Mouse (Mus musculus) kidney, adult 11 months (tissue): ENCODE measurements around the gene Rgs7bp.
A peak's percentile ranks its signal among the peaks of the same experiment; 100 is the strongest.

Experiments
- DNase-seq: peaks from one replicate; pipeline ENCODE4 v3.0.0; 2022

The Rgs7bp gene

DNA sequence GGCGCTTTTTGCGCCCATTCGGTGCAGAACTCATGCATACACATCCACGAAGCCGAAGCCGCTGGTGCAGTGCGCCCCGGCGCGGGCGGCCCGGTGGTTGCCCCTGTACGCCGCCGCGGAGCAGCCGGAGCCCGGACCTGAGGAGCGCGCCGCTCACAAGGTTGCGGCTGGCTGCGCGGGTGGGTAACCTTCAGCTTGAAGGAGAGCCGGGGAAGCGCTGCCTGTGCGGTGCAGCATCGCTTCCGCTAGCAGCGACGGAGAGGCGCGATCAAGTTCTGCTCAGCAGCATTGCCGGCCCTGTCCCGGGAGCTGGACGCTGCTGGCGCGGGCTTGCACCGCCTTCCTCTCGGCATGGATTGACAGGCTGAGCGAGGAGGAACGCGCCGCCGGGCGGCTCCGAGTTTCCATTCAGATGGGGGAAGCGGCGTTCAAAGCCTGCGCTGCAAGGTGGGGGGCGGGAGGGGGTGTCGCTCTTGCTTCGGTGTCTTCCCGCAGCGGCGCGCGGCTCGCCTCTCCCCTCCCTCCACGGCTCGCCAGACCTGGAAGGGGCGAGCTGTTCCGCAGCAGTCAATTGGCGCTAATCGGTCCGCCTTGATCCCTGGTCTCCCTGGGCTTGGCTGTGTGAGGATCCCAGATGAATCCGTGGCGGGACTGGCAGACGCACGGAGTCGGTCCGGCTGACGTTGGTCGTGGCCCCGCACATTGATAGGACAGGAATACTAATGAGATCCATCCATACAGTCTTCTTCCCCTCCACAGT lies at the start of gene Rgs7bp:
Gene Rgs7bp (minus strand): TSS at position 750 of the 760 bp plus-strand sequence.
- DNase-seq, result peak; percentile 5

DNA sequence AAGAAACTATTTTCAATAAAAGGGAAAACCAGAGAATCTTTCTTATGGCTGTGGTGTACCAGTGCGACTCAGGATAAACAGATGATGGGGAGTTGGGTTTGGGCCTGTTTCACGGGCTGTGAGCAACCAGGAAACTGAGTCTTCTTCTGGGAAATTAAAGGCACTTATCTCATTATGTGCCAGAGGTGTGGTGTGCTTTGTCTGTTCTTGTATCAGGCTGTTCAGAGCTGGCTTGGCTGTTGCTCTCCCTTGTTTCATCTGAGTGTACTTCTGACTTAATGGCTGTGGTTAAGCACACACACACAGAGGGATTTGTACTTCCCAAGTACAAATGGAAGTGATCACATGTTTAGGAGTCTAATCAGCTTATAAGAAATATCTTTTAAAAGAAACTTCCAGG lies 49.7 kb upstream of the Rgs7bp start:
- DNase-seq, result no peak

DNA sequence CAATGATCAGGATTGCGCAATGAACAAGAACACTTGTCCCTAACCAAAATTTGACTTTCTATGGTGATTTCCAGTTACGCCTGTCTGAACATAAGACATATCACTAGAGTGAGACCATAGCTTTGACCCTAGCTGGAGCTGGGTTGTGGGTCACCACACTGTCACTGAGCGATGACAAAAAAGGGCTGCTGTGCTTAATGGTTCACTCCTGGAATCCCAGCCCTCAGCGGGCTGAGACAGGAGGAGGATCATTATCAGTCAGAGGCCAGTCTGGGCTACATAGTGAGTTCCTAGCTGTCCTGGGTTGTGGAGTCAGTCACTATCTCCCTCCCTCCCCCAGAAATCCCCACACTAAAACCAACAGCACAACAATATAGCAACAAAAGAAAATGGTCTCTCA lies 46.0 kb upstream of the Rgs7bp start:
- no peak for DNase-seq

DNA sequence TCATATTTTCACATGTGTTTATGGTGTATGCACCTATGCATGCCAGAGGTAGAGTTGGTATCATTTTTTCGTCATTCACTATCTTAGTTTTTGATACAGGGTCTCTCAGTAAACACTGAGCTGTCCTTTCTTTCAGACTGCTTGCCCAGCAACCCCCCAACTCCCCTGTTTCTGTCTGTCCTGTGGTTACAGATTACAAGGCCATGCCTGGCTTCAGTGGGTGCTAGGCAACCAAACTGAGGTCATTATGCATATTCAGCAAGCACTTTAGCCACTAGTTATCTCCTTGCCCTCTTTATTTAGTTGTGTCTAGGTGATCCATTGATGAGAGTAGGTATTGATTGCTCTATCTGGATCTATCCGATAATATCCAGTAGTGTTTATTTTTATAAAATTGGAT lies 41.6 kb upstream of the Rgs7bp start:
- no peak for DNase-seq

GRCm38 (mm10) chr13:105089276-105089675 lies 34.5 kb upstream of the Rgs7bp start:
- DNase-seq, result no peak

- DNase-seq, result no peak
Observed at GRCm38 (mm10) chr13:105081862-105082261, 27.1 kb upstream of the Rgs7bp start, which contains the start of gene 4933425L06Rik. Gene 4933425L06Rik, plus strand, starts transcription at chr13:105082122.

GRCm38 (mm10) chr13:105066890-105067845 lies 12.4 kb upstream of the Rgs7bp start:
- no peak for DNase-seq

GRCm38 (mm10) chr13:105066119-105066518 lies 11.4 kb upstream of the Rgs7bp start:
- DNase-seq, result no peak

- no peak for DNase-seq
Observed at GRCm38 (mm10) chr13:105055374-105055773, 644 bp upstream of the Rgs7bp start.

- no peak for DNase-seq
Observed at GRCm38 (mm10) chr13:105054941-105055309, 195 bp upstream of the Rgs7bp start.

DNA sequence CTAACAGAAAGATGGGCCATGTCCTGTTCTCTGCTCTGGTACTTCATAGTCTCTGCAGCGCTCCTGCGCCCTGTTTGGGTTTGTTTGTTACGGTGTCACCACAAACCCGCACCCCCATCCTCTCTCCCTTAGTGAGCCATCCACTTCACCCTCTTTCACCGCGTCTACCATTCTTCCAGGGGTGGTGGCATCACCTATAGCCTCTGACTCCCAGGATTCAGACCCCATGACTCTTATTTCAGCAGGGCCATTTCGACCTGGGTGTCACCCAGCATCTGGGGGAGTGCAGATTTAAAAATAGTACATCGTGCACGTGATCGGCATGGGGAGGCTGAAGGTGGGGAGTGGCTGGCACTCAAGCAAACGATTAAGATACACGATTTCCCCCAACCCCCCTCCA lies 1.1 kb downstream of the Rgs7bp start:
- DNase-seq, result no peak

GRCm38 (mm10) chr13:105051432-105051831 lies 3.3 kb downstream of the Rgs7bp start:
- DNase-seq, result no peak

DNA sequence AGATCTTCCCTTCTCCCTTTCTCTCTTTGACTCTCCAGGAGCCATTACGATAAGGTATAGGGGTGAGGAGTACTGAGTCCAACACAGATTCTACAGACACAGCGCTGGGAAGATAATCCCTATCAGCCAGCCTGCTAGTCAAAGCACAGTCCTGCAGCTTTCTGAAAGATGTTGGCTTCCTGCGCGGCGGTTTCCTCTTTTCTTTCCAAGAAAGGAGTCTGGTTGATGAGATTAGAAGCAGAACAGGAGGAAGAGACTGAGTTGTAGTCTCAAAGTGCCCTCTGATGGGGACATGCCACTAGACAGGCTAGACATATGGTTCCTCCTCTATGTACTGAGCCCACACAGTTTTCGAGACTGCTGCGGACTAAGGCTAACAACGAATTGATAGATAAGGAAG lies 6.1 kb downstream of the Rgs7bp start:
- no peak for DNase-seq

DNA sequence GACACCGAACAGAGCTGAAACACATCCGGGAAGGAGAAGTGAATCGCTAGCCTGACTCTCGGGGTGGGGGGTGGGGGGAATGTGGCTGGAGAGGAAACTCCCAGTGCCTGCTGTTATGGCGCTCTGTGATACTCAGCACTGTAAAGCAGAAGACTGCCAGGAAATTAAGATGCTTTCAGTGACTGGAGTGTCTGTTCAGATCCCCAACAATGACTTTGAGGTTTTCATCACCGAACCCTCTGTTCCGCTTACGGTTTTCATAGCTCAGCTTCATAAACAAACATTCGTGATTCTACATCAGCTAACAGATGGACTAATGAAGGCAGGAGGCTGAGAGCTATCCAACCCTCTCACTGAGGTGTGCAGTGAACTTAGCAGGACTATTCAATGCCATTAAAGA lies 7.4 kb downstream of the Rgs7bp start:
- DNase-seq, result no peak

- DNase-seq, result no peak
Observed at GRCm38 (mm10) chr13:105043882-105044281, 10.8 kb downstream of the Rgs7bp start.

DNA sequence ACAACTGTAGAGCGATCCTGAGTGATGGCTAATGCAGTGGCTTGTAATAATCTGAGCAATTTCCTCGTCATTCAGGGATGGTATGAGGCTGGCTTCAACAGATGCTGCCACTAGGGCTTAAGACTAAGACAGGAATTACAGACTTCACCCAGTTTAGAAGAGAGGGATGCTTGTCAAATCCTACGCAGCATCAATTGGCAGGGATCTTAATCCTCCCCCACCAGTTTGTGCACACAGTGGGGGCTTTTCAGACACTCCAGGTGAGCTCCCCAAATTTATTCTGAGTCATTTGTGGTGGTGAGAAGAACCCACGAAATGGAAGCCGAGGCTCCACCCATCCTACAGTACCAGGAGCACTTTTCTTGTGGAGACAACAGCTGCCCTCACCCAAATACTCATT lies 16.4 kb downstream of the Rgs7bp start:
- no peak for DNase-seq

GRCm38 (mm10) chr13:105037816-105038215 lies 16.9 kb downstream of the Rgs7bp start:
- no peak for DNase-seq

- no peak for DNase-seq
Observed at GRCm38 (mm10) chr13:105031882-105032281, 22.8 kb downstream of the Rgs7bp start.

DNA sequence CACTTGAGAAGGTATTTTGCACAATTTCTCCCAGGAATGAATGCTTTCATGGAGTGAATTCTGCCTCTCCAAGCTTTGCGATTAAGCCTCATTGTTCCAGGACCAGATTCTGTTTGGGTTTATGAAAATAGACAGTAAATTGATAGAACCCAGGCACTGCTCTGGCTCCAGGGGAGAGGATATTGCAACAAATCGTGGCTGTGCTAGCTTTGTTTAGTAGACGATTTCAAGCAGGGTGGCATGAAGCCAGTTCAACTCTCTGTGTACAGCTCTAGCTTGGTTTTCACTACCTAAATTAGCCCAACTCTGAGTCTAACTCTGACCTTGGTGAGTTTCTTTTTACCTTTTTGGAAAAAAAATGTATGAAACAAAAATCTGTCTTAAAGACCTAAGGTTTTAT lies 26.5 kb downstream of the Rgs7bp start:
- no peak for DNase-seq

DNA sequence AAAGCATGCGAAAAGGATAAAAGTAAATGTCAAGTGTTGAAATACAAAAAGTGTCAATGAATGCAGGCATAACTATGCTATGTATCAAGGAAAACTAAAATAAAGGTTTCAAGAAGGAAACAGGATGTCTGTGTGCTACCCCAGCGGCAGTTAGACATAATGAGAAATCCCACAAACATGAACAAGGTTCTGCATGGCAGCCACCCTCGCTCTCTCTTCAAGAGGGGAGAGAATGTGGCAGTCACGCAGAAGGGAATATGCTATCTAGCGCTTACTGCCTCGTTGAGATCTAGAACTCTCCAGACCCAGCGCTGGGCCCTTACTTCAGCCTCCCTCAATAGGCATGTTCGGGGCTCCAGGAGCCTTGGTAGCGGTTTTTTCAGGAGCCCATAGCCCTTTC lies 38.2 kb downstream of the Rgs7bp start:
- DNase-seq, result no peak

DNA sequence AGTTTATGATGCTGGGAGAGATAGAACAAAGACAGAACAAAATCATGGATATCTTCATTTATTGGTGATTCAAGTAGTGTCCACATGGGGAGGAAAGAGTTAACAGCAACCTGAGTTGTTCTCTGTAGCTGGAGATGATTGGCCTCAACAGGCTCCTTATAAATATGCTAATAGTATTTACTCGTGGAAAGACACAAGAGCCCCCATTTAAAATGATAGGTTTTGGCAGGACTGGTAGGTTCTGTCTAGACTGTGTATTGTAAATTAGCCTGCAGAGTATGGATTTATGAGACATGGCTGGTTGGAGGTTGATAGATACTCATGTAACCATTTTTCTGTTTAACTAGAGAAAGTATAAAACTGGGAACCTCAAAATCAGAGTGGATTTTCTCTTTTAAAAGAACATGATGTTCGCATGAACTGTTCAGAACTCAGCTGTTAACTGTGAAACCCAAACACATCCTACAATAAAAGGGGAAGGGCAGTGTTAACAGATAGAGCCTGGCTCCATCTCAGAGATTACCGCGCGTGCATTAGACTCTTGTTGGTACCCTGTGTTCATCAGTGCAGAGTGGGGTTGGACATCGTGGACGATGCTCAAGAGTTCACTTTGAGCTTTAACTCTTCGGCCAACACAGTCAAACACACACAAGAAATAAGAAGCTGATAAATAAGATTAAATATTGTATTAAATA lies 38.9 kb downstream of the Rgs7bp start:
- DNase-seq, result no peak

DNA sequence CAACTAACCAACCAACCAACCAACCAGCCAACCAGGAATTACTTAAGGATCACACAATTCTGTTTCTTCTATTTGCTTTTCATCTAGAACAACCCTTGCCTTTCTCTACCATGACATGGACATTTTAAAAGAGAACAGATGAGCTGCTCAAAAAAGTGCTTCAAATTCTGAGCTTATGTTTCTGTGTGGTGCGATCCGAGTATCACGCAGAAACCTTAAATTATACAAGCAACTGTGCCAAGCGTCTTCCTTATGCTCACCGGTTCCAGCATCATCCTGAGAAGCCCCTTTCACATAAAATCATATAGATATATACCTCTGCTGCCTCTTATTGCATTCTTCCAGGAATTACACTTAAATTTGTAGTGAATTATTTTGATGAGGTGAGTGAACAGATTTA lies 43.4 kb downstream of the Rgs7bp start:
- DNase-seq, result no peak

DNA sequence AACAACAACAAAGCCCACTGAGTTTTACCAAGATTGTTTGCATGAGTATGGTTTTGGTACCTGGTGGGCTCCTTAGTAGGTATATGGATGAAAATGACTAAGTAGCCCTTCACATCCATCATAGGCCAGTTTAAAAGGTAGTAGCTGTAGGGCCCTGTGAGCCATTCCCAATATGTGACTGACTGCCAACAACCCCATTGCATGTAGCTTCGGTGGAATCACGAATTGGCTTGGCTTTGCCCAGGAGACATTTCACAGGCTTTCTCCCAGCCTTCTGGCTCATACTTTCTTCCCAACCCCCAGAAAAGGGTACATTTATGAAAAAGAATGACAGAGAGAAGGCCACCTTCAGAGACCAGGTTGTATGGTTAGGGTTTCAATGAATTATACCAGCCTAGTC lies 45.8 kb downstream of the Rgs7bp start:
- no peak for DNase-seq

- no peak for DNase-seq
Observed at GRCm38 (mm10) chr13:105002831-105003157, 51.9 kb downstream of the Rgs7bp start.
